Mouse (Mus musculus) limb, embryonic 11.5 days (tissue): Measurements from ENCODE around the gene Tnf. TPM values are rescaled to one million over a fixed set of nuclear protein-coding genes. Genes with fewer than 3 reads are reported as not detected.
"Not testable (repeated sequence)": the region's sequence is repeated elsewhere in the genome, so short reads cannot be mapped to it uniquely, and the experiment has no call there.

Experiments
- ATAC-seq: fragments of 200-750 bp; cut with Nextera tagmentation; 2 replicates; pipeline ENCODE4 v1.8.0; 2017; ENCODE audit warnings: low read depth; ENCODE audit not compliant: insufficient number of reproducible peaks, low FRiP score, low TSS enrichment
- DNase-seq: peaks from one replicate; pipeline ENCODE4 v3.0.0-alpha.2; 2015; ENCODE audit warnings: low spot score
- H3K27ac ChIP-seq: fragments of 300-500 bp; sonication (generic); replicated peaks from 2 replicates; pipeline ENCODE4 v1.5.1; 2014; ENCODE audit warnings: low read depth, mild to moderate bottlenecking, low read length
- H3K27me3 ChIP-seq: fragments of 300-500 bp; sonication (generic); 2 replicates; pipeline ENCODE4 v1.6.1; 2014; ENCODE audit warnings: mild to moderate bottlenecking, low read length, mixed read lengths; ENCODE audit not compliant: control insufficient read depth, insufficient read depth
- H3K36me3 ChIP-seq: fragments of 300-500 bp; sonication (generic); 2 replicates; pipeline ENCODE4 v1.6.1; 2014; ENCODE audit warnings: mild to moderate bottlenecking, low read length, moderate library complexity, mixed read lengths; ENCODE audit not compliant: control insufficient read depth, insufficient read depth
- H3K4me1 ChIP-seq: fragments of 300-500 bp; sonication (generic); 2 replicates; pipeline ENCODE4 v1.6.1; 2014; ENCODE audit warnings: low read length, mixed read lengths; ENCODE audit not compliant: control insufficient read depth, insufficient read depth
- H3K4me2 ChIP-seq: fragments of 300-500 bp; sonication (generic); 2 replicates; pipeline ENCODE4 v1.6.1; 2014; ENCODE audit warnings: low read depth, mild to moderate bottlenecking, moderate library complexity; ENCODE audit not compliant: severe bottlenecking
- H3K4me3 ChIP-seq: fragments of 300-500 bp; sonication (generic); 2 replicates; pipeline ENCODE4 v1.5.1; 2014; ENCODE audit warnings: low read depth, low read length
- H3K9ac ChIP-seq: fragments of 300-500 bp; sonication (generic); 2 replicates; pipeline ENCODE4 v1.6.1; 2014; ENCODE audit warnings: mild to moderate bottlenecking, low read length
- H3K9me3 ChIP-seq: fragments of 300-500 bp; sonication (generic); 2 replicates; pipeline ENCODE4 v1.6.1; 2016; ENCODE audit warnings: low read length; ENCODE audit not compliant: control insufficient read depth
- WGBS: fragments of 180-500 bp; shearing (Covaris S2); extraction: QIAGEN DNeasy Blood & Tissue Kit; methylation state at CpG from one replicate; pipeline ENCODE4 v1.1.7; 2014; 5-methylcytosine and 5-hydroxymethylcytosine counted together
- polyA plus RNA-seq: library from polyadenylated mRNA; unstranded; fragments of >200 nt; fragmentation: Nextera tagmentation; extraction: Ambion mirVana; gene quantifications from 2 replicates; pipeline ENCODE4 v1.2.1, GENCODE M21; 2014

The Tnf gene
- polyA plus RNA-seq, 1 experiment from 2014 or later: not detected

DNA sequence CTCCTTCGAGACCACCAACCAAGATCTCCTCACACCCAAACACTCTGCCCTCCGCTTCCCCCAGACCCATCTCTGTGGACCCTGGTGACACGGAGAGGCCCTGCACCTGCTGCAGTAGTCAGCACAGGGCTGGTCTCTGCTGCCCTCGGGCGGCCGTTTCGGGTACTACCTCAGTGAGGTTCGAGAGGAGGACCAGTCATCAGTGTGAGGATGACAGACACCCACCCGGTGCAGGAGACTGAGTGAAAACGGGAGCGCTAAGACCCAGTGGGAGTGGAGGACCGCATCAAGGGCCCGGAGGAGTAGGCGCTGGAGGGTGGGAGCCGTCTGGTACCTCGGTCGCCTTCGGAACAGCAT is 34.6 kb upstream of the Tnf start:
- Histone ChIP-seq H3K36me3 (no peaks in the 10 kb centered on the region; the same call in 1 of the 2 replicates), H3K9me3 (no peaks in the 10 kb centered on the region), H3K4me1 (peaks cover 8% of the 10 kb centered on the region; the same call in 1 of the 2 replicates), H3K4me2 (peak overlapping the region; percentile 89), H3K27me3 (no peaks in the 10 kb centered on the region), H3K27ac (peak overlapping the region; percentile 84), H3K4me3 (peak overlapping the region; percentile 49), H3K9ac (no peak overlapping the region)
- DNase-seq: peak; percentile 100
- 1% methylated on average over 18 of the region's 18 CpGs for WGBS
- peak; percentile 67 for ATAC-seq

DNA sequence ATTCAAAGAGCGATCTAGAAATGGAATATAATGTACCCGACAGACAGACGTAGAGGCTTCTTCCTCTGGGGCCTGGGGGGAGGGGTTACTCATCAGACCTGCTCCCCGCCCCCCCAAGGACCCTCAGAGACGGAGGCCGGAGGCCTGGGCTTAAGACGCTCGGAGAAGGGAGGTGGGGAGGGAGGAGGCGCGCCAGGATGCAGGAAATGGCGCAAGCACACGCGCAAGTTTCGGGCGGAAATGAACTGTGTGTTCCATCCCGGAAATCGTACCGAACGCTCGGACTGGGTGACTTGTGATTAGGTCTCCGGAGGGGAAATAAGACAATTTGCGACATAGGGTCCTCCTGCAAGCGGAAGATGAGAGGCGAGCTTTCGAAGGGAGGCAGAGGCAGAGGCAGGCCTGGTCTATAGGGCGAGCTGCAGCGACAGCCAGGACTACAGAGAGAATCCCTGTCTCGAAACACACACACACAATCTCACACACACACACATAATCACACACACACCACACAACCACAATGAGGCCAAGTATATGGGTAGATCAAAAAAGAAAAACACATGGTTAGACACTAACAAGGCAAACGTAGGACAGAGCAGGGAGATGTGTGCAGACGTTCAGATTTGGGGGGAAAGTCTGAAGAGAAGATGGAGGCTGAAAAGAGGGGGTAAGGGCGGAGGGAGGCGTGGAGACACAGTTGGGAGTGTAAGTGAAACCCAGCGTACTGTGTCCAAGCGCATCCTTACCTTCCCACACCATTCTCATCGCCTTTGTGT is 34.0 kb upstream of the Tnf start, which contains the start of gene Nfkbil1:
Gene Nfkbil1, minus strand, starts transcription at position 179 of the 776 bp plus-strand sequence.
- Histone ChIP-seq H3K4me1 (peaks cover 7% of the 10 kb centered on the region; the same call in 1 of the 2 replicates), H3K36me3 (no peaks in the 10 kb centered on the region; the same call in 1 of the 2 replicates), H3K4me2 (peak within 1 kb of the TSS; percentile 89), H3K4me3 (peak within 1 kb of the TSS; percentile 49), H3K27ac (peak within 1 kb of the TSS; percentile 84), H3K9ac (peak within 1 kb of the TSS; percentile 91), H3K9me3 (no peaks in the 10 kb centered on the region), H3K27me3 (no peaks in the 10 kb centered on the region)
- peak; percentile 65 for ATAC-seq
- 2% methylated on average over 35 of the region's 35 CpGs for WGBS
- DNase-seq: peak; percentile 88

DNA sequence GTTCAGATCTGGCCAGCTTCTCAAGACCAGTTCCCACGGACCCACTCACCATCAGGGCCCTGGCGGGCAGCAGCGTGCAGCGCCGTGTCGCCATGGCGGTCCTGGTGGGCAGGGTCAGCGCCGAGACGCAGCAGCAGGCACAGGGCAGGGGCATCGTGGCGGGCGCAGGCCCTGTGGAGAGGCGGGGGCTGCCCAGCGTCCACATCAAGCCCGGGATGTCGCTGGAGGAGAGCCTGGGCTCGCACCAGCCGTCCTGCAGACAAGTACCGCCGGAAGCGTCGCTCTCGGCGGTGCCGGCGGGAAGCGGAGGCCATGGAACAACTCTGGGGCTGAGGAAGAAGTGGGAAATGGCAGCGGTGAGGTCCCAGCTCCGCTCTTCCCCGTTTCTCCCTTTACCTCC is 33.1 kb upstream of the Tnf start:
- peak overlapping the region; percentile 91 for H3K9ac ChIP-seq
- 0 out of 2 replicates have a peak, but pooled peaks cover 3% of the 10 kb centered on the region for H3K4me1 ChIP-seq
- peaks cover under 1% of the 10 kb centered on the region; the same call in 1 of the 2 replicates for H3K36me3 ChIP-seq
- peak overlapping the region; percentile 49 for H3K4me3 ChIP-seq
- WGBS: 5% methylated on average over 31 of the region's 31 CpGs
- DNase-seq (peak; percentile 72), ATAC-seq (0 out of 2 replicates have a peak, but pooled peaks have one; percentile 8)
- H3K4me2 ChIP-seq: peak overlapping the region; percentile 89
- no peaks in the 10 kb centered on the region for H3K9me3 ChIP-seq
- H3K27me3 ChIP-seq: no peaks in the 10 kb centered on the region
- peak overlapping the region; percentile 84 for H3K27ac ChIP-seq

DNA sequence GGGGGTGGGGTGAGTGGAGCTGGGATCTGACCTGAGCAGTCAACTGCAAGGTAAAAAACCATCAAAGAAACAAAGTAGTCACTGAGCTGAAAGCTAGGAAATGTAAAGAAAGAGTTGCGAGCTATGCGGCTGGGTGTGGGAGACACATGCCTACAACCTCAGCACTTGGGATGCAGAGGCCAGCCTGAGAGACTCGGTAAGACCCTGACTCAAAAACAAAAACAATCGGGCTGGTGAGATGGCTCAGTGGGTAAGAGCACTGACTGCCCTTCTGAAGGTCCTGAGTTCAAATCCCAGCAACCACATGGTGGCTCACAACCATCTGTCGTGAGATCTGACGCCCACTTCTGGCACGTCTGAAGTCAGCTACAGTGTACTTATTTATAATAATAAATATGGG is 32.3 kb upstream of the Tnf start:
- DNase-seq, H3K27ac ChIP-seq, H3K36me3 ChIP-seq, ATAC-seq, H3K27me3 ChIP-seq, H3K4me1 ChIP-seq, H3K9ac ChIP-seq, H3K9me3 ChIP-seq: not testable (repeated sequence)
- Histone ChIP-seq H3K4me3 (peak overlapping the region; percentile 49; the same call in 1 of the 2 replicates), H3K4me2 (peak overlapping the region; percentile 89; the same call in 1 of the 2 replicates)
- WGBS: 92% methylated on average over 7 of the region's 7 CpGs

DNA sequence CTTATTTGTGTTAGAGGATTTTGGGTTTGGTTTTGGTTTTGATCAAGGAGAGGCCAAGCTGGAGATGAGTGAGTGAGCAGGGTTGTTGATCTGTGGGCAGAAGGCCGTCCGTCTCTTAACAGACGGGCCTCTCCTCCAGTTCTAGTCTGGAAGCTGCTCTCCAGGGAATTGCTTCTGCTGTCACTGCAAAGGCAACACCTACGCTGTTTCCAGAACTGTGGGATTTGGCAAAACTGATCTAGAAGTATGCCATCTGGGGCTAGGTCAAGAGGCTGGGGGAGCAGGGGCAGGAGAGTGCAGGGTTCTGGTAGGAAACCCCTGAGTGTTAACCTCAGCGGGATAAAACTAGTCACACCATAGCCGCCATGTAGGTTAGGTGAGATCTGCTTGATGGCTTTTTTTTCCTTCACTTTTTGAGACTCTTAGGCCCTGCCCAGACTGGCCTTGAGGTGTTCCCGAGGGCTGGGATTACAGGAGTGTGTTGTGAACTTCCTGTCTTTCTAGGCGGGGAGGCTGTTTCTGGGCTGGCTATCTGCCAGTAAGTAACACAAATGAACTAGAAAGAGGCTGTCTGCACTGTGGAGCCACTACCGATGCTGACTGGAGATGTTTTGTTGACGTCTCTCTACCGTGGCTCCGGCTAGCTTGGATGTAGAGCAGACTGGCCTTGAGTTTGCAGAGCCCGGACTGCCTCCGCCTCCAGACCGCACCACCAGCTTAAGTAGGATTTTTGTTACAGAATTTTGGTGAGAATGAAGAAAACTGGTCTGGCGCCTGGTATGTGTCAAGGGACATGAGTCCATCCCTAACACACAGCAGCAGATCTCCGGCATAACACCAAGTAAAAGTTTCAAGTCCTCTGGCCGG is 31.5 kb upstream of the Tnf start, which contains the start of gene Atp6v1g2:
Gene Atp6v1g2, plus strand, starts transcription at position 547 of the 867 bp plus-strand sequence.
- peak within 1 kb of the TSS; percentile 49 for H3K4me3 ChIP-seq

DNA sequence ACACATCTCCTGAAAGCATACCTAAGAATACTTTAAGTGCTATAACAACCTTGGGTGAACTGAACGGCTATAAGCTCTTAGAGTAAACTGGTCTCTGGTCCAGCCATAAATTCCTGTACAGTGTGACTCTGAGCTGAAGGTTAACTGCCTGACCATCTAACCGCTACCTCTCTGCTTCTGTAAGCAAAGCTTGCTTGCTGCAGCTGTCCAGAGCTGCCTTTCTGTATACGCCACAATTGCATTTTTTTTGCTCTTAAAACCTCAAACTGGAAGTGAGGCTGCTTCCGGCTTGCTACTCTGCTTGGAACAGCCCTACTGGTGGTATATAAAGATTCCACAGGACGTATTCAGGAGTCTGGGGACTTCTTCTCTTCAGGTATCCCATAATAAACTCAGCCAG is 30.9 kb upstream of the Tnf start:
- Histone ChIP-seq H3K36me3 (peaks cover 9% of the 10 kb centered on the region; the same call in 1 of the 2 replicates), H3K9me3 (no peaks in the 10 kb centered on the region), H3K4me3 (no peak overlapping the region), H3K27me3 (no peaks in the 10 kb centered on the region), H3K4me2 (no peak overlapping the region), H3K4me1 (0 out of 2 replicates have a peak, but pooled peaks cover 3% of the 10 kb centered on the region), H3K9ac (no peak overlapping the region), H3K27ac (no peak overlapping the region)
- ATAC-seq: no peak
- no peak for DNase-seq
- WGBS: 86% methylated on average over 5 of the region's 5 CpGs

More for the DNA sequence above, 31.5 kb upstream of the Tnf start, which contains the start of gene Atp6v1g2:
- Histone ChIP-seq H3K36me3 (peaks cover 8% of the 10 kb centered on the region; the same call in 1 of the 2 replicates), H3K27ac (0 out of 2 replicates have a peak within 1 kb of the TSS, but pooled peaks have one; percentile 21), H3K4me1 (0 out of 2 replicates have a peak, but pooled peaks cover 3% of the 10 kb centered on the region), H3K27me3 (no peaks in the 10 kb centered on the region), H3K9ac (no peak within 1 kb of the TSS; the same call in 1 of the 2 replicates), H3K4me2 (peak within 1 kb of the TSS; percentile 89), H3K9me3 (no peaks in the 10 kb centered on the region)
- DNase-seq: no peak
- ATAC-seq: no peak
- WGBS: 85% methylated on average over 18 of the region's 18 CpGs

DNA sequence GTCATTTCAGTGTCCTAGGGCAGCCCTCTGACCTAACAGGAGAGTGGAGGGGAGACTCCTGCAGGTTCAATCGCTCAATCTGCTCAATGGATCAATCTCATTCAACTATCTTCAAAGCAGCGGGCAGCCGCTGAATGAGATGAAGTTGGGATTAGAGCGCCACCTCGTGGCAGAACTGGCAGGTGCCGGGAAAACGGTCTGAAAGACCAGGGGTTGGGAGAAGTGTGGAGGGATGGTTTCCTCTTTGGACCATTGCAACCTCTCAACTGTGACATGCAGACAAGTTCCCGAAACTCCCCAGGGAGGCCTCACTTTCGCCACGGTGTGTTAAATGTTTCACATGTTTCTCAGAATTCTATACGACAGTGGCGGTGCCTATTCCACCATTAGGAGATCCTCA is 30.2 kb upstream of the Tnf start:
- H3K4me1 ChIP-seq: 0 out of 2 replicates have a peak, but pooled peaks cover 3% of the 10 kb centered on the region
- no peaks in the 10 kb centered on the region for H3K27me3 ChIP-seq
- no peak overlapping the region for H3K4me3 ChIP-seq
- ATAC-seq (no peak), DNase-seq (peak; percentile 94)
- H3K27ac ChIP-seq: no peak overlapping the region
- H3K36me3 ChIP-seq: peaks cover 10% of the 10 kb centered on the region; the same call in 1 of the 2 replicates
- H3K9me3 ChIP-seq: no peaks in the 10 kb centered on the region
- 14% methylated on average over 12 of the region's 12 CpGs for WGBS
- no peak overlapping the region for H3K9ac ChIP-seq
- no peak overlapping the region for H3K4me2 ChIP-seq

DNA sequence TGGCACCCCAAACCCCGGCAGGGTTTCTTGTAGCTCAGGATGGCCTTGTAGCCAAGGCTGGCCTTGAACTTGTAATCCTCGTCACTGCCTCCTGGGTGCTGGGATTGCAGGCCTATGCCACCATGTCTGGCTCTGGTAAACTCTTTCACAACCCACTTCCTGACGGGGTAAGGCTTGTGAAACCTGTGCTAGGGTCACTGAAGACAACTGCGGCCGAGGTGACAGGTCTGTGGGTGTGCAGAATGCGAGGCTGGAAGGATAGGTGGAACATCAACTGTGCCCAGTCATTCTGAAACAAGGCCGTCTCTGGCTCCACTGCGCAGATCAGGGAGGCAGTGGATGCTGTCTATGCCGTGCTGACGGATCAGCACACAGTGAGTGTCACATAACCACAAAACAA is 29.2 kb upstream of the Tnf start:
- Histone ChIP-seq H3K27me3 (no peaks in the 10 kb centered on the region), H3K9me3 (no peaks in the 10 kb centered on the region), H3K36me3 (peaks cover 10% of the 10 kb centered on the region; the same call in 1 of the 2 replicates), H3K4me3 (no peak overlapping the region), H3K27ac (no peak overlapping the region), H3K9ac (no peak overlapping the region), H3K4me1 (0 out of 2 replicates have a peak, but pooled peaks cover 3% of the 10 kb centered on the region), H3K4me2 (no peak overlapping the region)
- ATAC-seq: no peak
- DNase-seq: no peak
- 91% methylated on average over 10 of the region's 10 CpGs for WGBS
